Mouse (Mus musculus) spleen, adult 10 weeks (tissue): Measurements from ENCODE around the gene Rassf6. TPM values are rescaled to one million over a fixed set of nuclear protein-coding genes. Genes with fewer than 3 reads are reported as not detected.

Source experiments
- polyA plus RNA-seq: library from polyadenylated mRNA; stranded (reverse); fragments of 350-450 nt; fragmentation: Illumina TruSeq; extraction: RNeasy Lipid Tissue Mini Kit (QIAGEN cat#74804); gene quantifications from one replicate; pipeline ENCODE4 v1.2.3, GENCODE M21; 2015; ENCODE audit warnings: low replicate concordance; ENCODE audit not compliant: insufficient read depth

The Rassf6 gene
- polyA plus RNA-seq: 6.1 TPM

GRCm38 (mm10) chr5:90640286-90641217, at the start of gene Rassf6:
Gene Rassf6 (minus strand): TSS chr5:90640657.

GRCm38 (mm10) chr5:90560743-90561142, 79.7 kb downstream of the Rassf6 start, which contains the start of gene 5830473C10Rik:
Gene 5830473C10Rik (plus strand): TSS chr5:90561107.

Other genes with a start within 250 kb of the Rassf6 start
- not detected for gene Alb, start 179.8 kb downstream of the Rassf6 start, polyA plus RNA-seq
- 5.7 TPM for gene Afp, start 149.9 kb downstream of the Rassf6 start, polyA plus RNA-seq
- not detected for gene Afm, start 121.7 kb downstream of the Rassf6 start, polyA plus RNA-seq
- not detected for gene 5830473C10Rik, start 79.5 kb downstream of the Rassf6 start, polyA plus RNA-seq
- 1.7 TPM for gene Cxcl5, start 118.7 kb upstream of the Rassf6 start, polyA plus RNA-seq
- gene Ppbp, start 127.9 kb upstream of the Rassf6 start, polyA plus RNA-seq: 117 TPM
- gene Pf4, start 131.8 kb upstream of the Rassf6 start, polyA plus RNA-seq: 62.9 TPM
- not detected for gene Cxcl3, start 145.4 kb upstream of the Rassf6 start, polyA plus RNA-seq
- gene Cxcl15, start 153.9 kb upstream of the Rassf6 start, polyA plus RNA-seq: not detected